Mouse (Mus musculus) embryonic fibroblast, embryonic 13.5 days (primary cell): ENCODE measurements around the gene Cnmd.

Experiments
- CTCF ChIP-seq: IDR thresholded peaks from 2 replicates; pipeline ENCODE4 v1.5.1; 2011; ENCODE audit warnings: mild to moderate bottlenecking, control low read depth, low read length, moderate library complexity, borderline replicate concordance; ENCODE audit not compliant: insufficient read depth
- POLR2A ChIP-seq: IDR thresholded peaks from 2 replicates; pipeline ENCODE4 v1.6.1; 2011; ENCODE audit warnings: low read depth, mild to moderate bottlenecking, control low read depth, low read length, moderate library complexity

DNA sequence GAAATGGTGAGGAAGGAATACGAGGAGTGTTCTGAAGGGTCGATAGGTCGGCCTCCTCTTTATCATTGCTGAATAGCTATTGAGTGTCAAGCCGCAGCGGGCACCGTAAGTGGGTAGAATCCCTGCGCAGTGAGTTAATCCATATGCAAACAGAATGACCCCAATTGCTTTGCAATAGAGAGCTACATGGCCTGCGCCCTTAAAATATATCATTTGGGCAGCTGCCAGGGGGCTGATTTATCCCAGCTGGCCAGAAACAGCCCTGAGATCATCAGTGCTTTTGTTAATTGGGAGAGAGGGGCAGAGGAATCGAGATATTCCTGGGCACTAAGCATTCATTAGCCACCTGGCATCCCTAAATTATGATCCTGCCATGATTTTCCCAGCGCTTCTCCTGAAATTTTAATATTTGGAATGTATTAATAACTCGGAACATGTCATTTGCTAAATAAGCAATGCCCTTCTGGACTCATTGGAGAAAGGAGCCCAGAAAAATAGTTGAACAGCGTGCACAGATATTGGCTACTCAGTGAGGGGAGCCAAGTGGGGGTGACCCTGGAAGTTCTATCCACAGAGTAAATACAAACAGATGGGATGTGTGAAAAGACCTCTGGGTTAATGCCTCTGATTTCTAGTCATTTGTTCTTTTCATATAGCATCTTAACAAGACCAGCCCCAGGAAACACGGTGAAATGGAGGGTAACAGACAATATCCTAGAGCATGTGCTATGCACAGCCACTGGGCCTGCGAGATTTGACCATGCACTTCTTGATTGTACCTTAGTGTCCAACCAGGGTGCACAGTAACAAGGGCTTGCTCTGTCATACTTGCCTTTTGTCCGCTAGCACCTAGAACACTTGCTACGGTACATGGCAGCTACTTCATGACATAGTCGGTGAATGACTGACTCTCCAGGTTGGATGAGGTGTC is 11.4 kb upstream of the Cnmd start:
- TF ChIP-seq CTCF: no peak
- TF ChIP-seq POLR2A: no peak
